Mouse (Mus musculus) spleen, adult 2 months (tissue): ENCODE data around the gene Syt13. TPM values are rescaled to one million over a fixed set of nuclear protein-coding genes. Genes with fewer than 3 reads are reported as not detected.

ENCODE experiments used
- DNase-seq, 2 experiments: peaks; one replicate each; pipeline versions ENCODE4 v3.0.0 to v3.0.0-alpha.2; 2012 to 2021; ENCODE audit warnings: low spot score in 2 of 2, low read depth in 1 of 2
- H3K27ac ChIP-seq: fragments of 200-500 bp; 2 replicates; pipeline ENCODE4 v1.5.1; 2012; ENCODE audit warnings: low read length, inconsistent platforms; ENCODE audit not compliant: insufficient read depth
- H3K27me3 ChIP-seq: fragments of 200-500 bp; 2 replicates; pipeline ENCODE4 v1.6.1; 2012; ENCODE audit warnings: mild to moderate bottlenecking, moderate library complexity, low read length, inconsistent platforms; ENCODE audit not compliant: control insufficient read depth, insufficient read depth
- H3K36me3 ChIP-seq: fragments of 200-500 bp; 2 replicates; pipeline ENCODE4 v1.6.1; 2012; ENCODE audit warnings: mild to moderate bottlenecking, low read length, inconsistent platforms; ENCODE audit not compliant: control insufficient read depth, insufficient read depth
- H3K4me1 ChIP-seq: fragments of 200-500 bp; 2 replicates; pipeline ENCODE4 v1.6.1; 2011; ENCODE audit warnings: inconsistent platforms; ENCODE audit not compliant: control insufficient read depth, insufficient read depth, insufficient read length
- H3K4me3 ChIP-seq: fragments of 200-500 bp; 2 replicates; pipeline ENCODE4 v1.5.1; 2011; ENCODE audit warnings: mild to moderate bottlenecking, inconsistent platforms; ENCODE audit not compliant: insufficient read depth, insufficient read length; ENCODE audit errors: extremely low read depth
- CTCF ChIP-seq: fragments of 200-500 bp; IDR thresholded peaks from 2 replicates; pipeline ENCODE4 v1.5.1; 2011; ENCODE audit warnings: mild to moderate bottlenecking, inconsistent platforms; ENCODE audit not compliant: insufficient read depth, insufficient read length, insufficient replicate concordance; ENCODE audit errors: extremely low read depth
- POLR2A ChIP-seq: fragments of 200-500 bp; IDR thresholded peaks from 2 replicates; pipeline ENCODE4 v1.6.1; 2011; ENCODE audit warnings: low read depth, low read length, inconsistent platforms
- WGBS: fragments of 180-500 bp; shearing (Covaris S2); methylation state at CpG from one replicate; pipeline ENCODE4 v1.1.7; 2018; 5-methylcytosine and 5-hydroxymethylcytosine counted together
- polyA plus RNA-seq: library from polyadenylated mRNA; depleted of rRNA; stranded (reverse); fragments of >200 nt; gene quantifications from 2 replicates; pipeline ENCODE4 v1.2.3, GENCODE M21; 2012

The Syt13 gene
- polyA plus RNA-seq, 1 experiment: 0.50 TPM

DNA sequence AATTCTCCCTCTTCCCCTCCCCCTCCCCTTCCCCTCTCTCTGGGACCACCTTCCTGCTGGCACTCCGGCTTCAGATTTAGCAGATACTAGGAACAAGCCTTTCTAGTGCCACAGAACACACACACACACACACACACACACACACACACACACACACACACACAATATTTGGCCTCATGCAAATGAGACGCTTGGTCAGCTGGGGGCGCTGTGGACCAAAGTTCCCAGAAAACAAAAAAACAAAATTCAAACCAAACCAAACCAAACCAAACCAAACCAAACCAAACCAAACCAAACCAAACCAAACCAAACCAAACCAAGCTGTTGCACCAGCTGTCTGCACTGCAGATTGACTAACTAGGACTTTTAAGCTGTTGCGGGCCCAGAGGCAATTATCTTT, 4.5 kb upstream of the Syt13 start:
- peaks cover 5% of the 10 kb centered on the region for H3K27me3 ChIP-seq
- no peak overlapping the region for H3K27ac ChIP-seq
- no peak overlapping the region for H3K4me3 ChIP-seq
- WGBS: 88% methylated on average over 4 of the region's 4 CpGs
- no peaks in the 10 kb centered on the region for H3K36me3 ChIP-seq
- TF ChIP-seq POLR2A: no peak
- no peak for TF ChIP-seq CTCF
- H3K4me1 ChIP-seq: peaks cover 5% of the 10 kb centered on the region
- no peak for DNase-seq

GRCm38 (mm10) chr2:92912312-92912711, 2.6 kb upstream of the Syt13 start:
- peaks cover 5% of the 10 kb centered on the region for H3K27me3 ChIP-seq
- H3K4me3 ChIP-seq: no peak overlapping the region
- no peaks in the 10 kb centered on the region for H3K36me3 ChIP-seq
- DNase-seq: no peak
- TF ChIP-seq POLR2A (no peak), CTCF (no peak)
- H3K4me1 ChIP-seq: peaks cover 5% of the 10 kb centered on the region
- H3K27ac ChIP-seq: no peak overlapping the region

- Histone ChIP-seq H3K4me3 (no peak overlapping the region), H3K27me3 (peaks cover 5% of the 10 kb centered on the region), H3K36me3 (no peaks in the 10 kb centered on the region), H3K4me1 (peaks cover 5% of the 10 kb centered on the region), H3K27ac (no peak overlapping the region)
- TF ChIP-seq CTCF (no peak), POLR2A (no peak)
- 4% methylated on average over 9 of the region's 9 CpGs for WGBS
- no peak for DNase-seq
These were observed 1.6 kb upstream of the Syt13 start for GRCm38 (mm10) chr2:92913295-92913694.

GRCm38 (mm10) chr2:92915659-92916631, 1.0 kb downstream of the Syt13 start:
- DNase-seq: no peak
- Histone ChIP-seq H3K4me3 (no peak overlapping the region), H3K4me1 (peaks cover 5% of the 10 kb centered on the region), H3K27me3 (peaks cover 5% of the 10 kb centered on the region), H3K27ac (no peak overlapping the region), H3K36me3 (no peaks in the 10 kb centered on the region)
- TF ChIP-seq POLR2A (no peak), CTCF (no peak)
- 24% methylated on average over 10 of the region's 10 CpGs for WGBS

DNA sequence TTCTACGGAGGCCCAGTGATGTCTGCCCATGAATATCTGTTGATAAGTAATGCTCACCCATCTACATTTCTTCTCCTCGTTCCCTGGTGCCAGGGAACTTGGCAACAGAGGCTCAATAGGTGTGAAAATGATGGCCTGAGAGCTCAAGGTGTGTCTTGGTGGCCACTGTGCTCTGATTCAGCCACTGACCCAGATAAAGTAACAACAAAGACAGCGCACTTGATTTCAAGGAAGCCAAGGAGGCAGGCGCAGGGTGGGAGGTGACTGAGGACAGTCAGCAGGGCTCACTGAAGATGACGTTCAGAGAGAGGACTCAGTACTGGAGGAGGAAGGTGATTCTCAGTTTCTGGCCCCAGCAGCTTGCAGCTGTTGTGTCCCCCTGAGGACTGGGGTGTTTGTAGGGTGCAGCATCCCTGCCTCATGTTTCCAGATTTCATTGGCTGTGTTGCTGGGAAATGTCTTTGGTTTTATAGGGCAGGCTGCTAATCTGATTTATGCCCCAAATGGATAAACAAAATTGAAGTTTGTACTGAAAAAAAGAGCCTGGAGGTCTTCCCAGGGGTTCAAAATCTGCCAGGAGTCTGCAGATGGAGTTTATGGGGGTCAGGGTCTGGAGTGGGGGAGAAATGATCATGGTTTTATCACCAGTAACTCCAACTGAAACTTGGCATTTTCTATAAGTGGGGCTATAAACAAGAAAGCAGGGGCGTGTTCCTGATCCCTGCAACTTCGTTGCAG, 2.7 kb downstream of the Syt13 start:
- WGBS: 58% methylated on average over 7 of the region's 7 CpGs
- DNase-seq: no peak
- H3K27ac ChIP-seq: no peak overlapping the region
- H3K4me3 ChIP-seq: no peak overlapping the region
- H3K4me1 ChIP-seq: peaks cover 5% of the 10 kb centered on the region
- peaks cover 5% of the 10 kb centered on the region for H3K27me3 ChIP-seq
- no peaks in the 10 kb centered on the region for H3K36me3 ChIP-seq
- TF ChIP-seq POLR2A (no peak), CTCF (no peak)

GRCm38 (mm10) chr2:92920709-92921108, 5.8 kb downstream of the Syt13 start:
- Histone ChIP-seq H3K36me3 (no peaks in the 10 kb centered on the region), H3K4me1 (no peaks in the 10 kb centered on the region), H3K4me3 (no peak overlapping the region), H3K27me3 (no peaks in the 10 kb centered on the region), H3K27ac (no peak overlapping the region)
- DNase-seq: no peak
- 91% methylated on average over 4 of the region's 4 CpGs for WGBS
- no peak for TF ChIP-seq POLR2A
- TF ChIP-seq CTCF: no peak

DNA sequence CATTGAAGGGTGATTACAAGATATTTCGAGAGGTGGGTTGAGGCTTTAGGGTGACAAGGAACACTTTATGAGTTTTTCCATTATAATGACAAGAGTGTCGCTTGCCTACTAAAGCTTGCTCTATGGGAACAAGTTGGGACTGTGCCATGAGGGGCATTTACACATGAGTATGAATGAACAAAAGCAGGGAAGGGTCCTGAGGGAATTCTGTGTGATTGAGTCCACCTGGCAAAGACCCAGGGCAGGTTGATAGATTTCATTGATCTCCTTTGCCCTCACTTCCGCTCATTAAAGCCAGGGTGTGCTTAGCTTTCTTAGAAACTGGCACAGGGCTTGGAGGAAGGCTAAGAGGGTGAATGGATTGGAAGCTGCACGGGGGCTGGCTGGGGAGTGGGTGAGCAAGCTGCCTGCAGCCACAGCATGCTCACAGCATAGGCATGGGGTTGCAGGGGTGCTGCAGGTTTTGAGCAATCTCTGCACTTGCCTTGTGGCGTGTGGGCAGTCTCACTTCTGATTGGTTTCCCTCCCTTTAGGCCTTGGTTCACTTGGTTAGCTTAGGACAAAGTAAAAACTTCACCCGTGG, 9.9 kb downstream of the Syt13 start:
- Histone ChIP-seq H3K4me3 (no peak overlapping the region), H3K4me1 (no peaks in the 10 kb centered on the region), H3K27me3 (no peaks in the 10 kb centered on the region), H3K27ac (no peak overlapping the region), H3K36me3 (no peaks in the 10 kb centered on the region)
- TF ChIP-seq POLR2A (no peak), CTCF (no peak)
- no peak for DNase-seq
- 76% methylated on average over 6 of the region's 6 CpGs for WGBS
